Mouse (Mus musculus) lung, embryonic 14.5 days (tissue): ENCODE measurements around the gene Nav3. TPM values are rescaled to one million over a fixed set of nuclear protein-coding genes. Genes with fewer than 3 reads are reported as not detected.

Experiments
- ATAC-seq: fragments of 200-750 bp; cut with Nextera tagmentation; 2 replicates; pipeline ENCODE4 v1.8.0; 2017; ENCODE audit warnings: mild to moderate bottlenecking, moderate TSS enrichment, moderate library complexity; ENCODE audit not compliant: insufficient read depth
- DNase-seq: peaks from one replicate; pipeline ENCODE4 v3.0.0-alpha.2; 2015
- H3K27ac ChIP-seq: fragments of 300-500 bp; sonication (generic); 2 replicates; pipeline ENCODE4 v1.5.1; 2014; ENCODE audit warnings: low read depth, mild to moderate bottlenecking, moderate library complexity
- H3K27me3 ChIP-seq: fragments of 300-500 bp; sonication (generic); 2 replicates; pipeline ENCODE4 v1.6.1; 2014; ENCODE audit warnings: low read length, control low read depth; ENCODE audit not compliant: insufficient read depth
- H3K36me3 ChIP-seq: fragments of 300-500 bp; sonication (generic); 2 replicates; pipeline ENCODE4 v1.6.1; 2014; ENCODE audit warnings: control low read depth; ENCODE audit not compliant: insufficient read depth
- H3K4me1 ChIP-seq: fragments of 300-500 bp; sonication (generic); 2 replicates; pipeline ENCODE4 v1.6.1; 2014; ENCODE audit warnings: antibody characterized with exemption, control low read depth; ENCODE audit not compliant: insufficient read depth
- H3K4me2 ChIP-seq: fragments of 300-500 bp; sonication (generic); 2 replicates; pipeline ENCODE4 v1.6.1; 2014; ENCODE audit warnings: mild to moderate bottlenecking
- H3K4me3 ChIP-seq: fragments of 300-500 bp; sonication (generic); 2 replicates; pipeline ENCODE4 v1.5.1; 2014; ENCODE audit warnings: low read depth, low read length
- H3K9ac ChIP-seq: fragments of 300-500 bp; sonication (generic); 2 replicates; pipeline ENCODE4 v1.6.1; 2014
- H3K9me3 ChIP-seq: fragments of 300-500 bp; sonication (generic); 2 replicates; pipeline ENCODE4 v1.6.1; 2016; ENCODE audit warnings: low read depth, low read length, control low read depth
- CTCF ChIP-seq: IDR thresholded peaks from 2 replicates; pipeline ENCODE4 v1.5.1; 2016; ENCODE audit warnings: antibody characterized with exemption, low read depth
- WGBS: fragments of 180-500 bp; shearing (Covaris S2); extraction: QIAGEN DNeasy Blood & Tissue Kit; methylation state at CpG from one replicate; pipeline ENCODE4 v1.1.7; 2014; 5-methylcytosine and 5-hydroxymethylcytosine counted together
- polyA plus RNA-seq: library from polyadenylated mRNA; unstranded; fragments of >200 nt; fragmentation: Nextera tagmentation; extraction: Ambion mirVana; gene quantifications from 2 replicates; pipeline ENCODE4 v1.2.1, GENCODE M21; 2014

Nav3 gene
- polyA plus RNA-seq, 1 experiment from 2014 or later, result 3.7 TPM

GRCm38 (mm10) chr10:110159548-110159947, 296.5 kb downstream of the Nav3 start:
- Histone ChIP-seq H3K4me3 (no peak overlapping the region), H3K4me1 (0 out of 2 replicates have a peak, but pooled peaks cover 4% of the 10 kb centered on the region), H3K9ac (no peak overlapping the region), H3K27ac (no peak overlapping the region), H3K4me2 (no peak overlapping the region), H3K36me3 (no peaks in the 10 kb centered on the region), H3K9me3 (no peaks in the 10 kb centered on the region), H3K27me3 (no peaks in the 10 kb centered on the region)
- WGBS, result 31% methylated on average over 1 of the region's 1 CpGs
- ATAC-seq (no peak), DNase-seq (peak; percentile 40)
- TF ChIP-seq CTCF, result no peak

GRCm38 (mm10) chr10:110158122-110158521, 297.9 kb downstream of the Nav3 start:
- 66% methylated on average over 3 of the region's 3 CpGs for WGBS
- H3K27ac ChIP-seq, result no peak overlapping the region
- no peak for ATAC-seq
- H3K4me3 ChIP-seq, result no peak overlapping the region
- no peak for TF ChIP-seq CTCF
- no peak overlapping the region for H3K9ac ChIP-seq
- H3K36me3 ChIP-seq, result no peaks in the 10 kb centered on the region
- H3K4me2 ChIP-seq, result no peak overlapping the region
- H3K9me3 ChIP-seq, result no peaks in the 10 kb centered on the region
- no peak for DNase-seq
- 0 out of 2 replicates have a peak, but pooled peaks cover 4% of the 10 kb centered on the region for H3K4me1 ChIP-seq
- H3K27me3 ChIP-seq, result no peaks in the 10 kb centered on the region

GRCm38 (mm10) chr10:110156412-110156811, 299.6 kb downstream of the Nav3 start:
- TF ChIP-seq CTCF, result no peak
- 16% methylated on average over 1 of the region's 1 CpGs for WGBS
- Histone ChIP-seq H3K27me3 (no peaks in the 10 kb centered on the region), H3K9ac (no peak overlapping the region), H3K4me3 (no peak overlapping the region), H3K9me3 (no peaks in the 10 kb centered on the region), H3K27ac (no peak overlapping the region), H3K4me2 (no peak overlapping the region), H3K36me3 (no peaks in the 10 kb centered on the region), H3K4me1 (0 out of 2 replicates have a peak, but pooled peaks cover 4% of the 10 kb centered on the region)
- peak; percentile 80 for DNase-seq
- peak; percentile 69; the same call in 1 of the 2 replicates for ATAC-seq

- Histone ChIP-seq H3K9ac (no peak overlapping the region), H3K36me3 (no peaks in the 10 kb centered on the region), H3K4me3 (no peak overlapping the region), H3K9me3 (no peaks in the 10 kb centered on the region), H3K4me2 (no peak overlapping the region), H3K27ac (peak overlapping the region; percentile 39), H3K4me1 (0 out of 2 replicates have a peak, but pooled peaks cover 4% of the 10 kb centered on the region), H3K27me3 (no peaks in the 10 kb centered on the region)
- DNase-seq (no peak), ATAC-seq (peak; percentile 18; the same call in 1 of the 2 replicates)
- no peak for TF ChIP-seq CTCF
- 72% methylated on average over 2 of the region's 2 CpGs for WGBS
These were observed 300.5 kb downstream of the Nav3 start for GRCm38 (mm10) chr10:110155494-110155893.

- TF ChIP-seq CTCF, result no peak
- no peak overlapping the region for H3K9ac ChIP-seq
- H3K27me3 ChIP-seq, result no peaks in the 10 kb centered on the region
- H3K27ac ChIP-seq, result no peak overlapping the region
- H3K36me3 ChIP-seq, result no peaks in the 10 kb centered on the region
- H3K4me2 ChIP-seq, result no peak overlapping the region
- H3K9me3 ChIP-seq, result no peaks in the 10 kb centered on the region
- ATAC-seq, result no peak
- 0 out of 2 replicates have a peak, but pooled peaks cover 4% of the 10 kb centered on the region for H3K4me1 ChIP-seq
- DNase-seq, result no peak
- 60% methylated on average over 1 of the region's 1 CpGs for WGBS
- no peak overlapping the region for H3K4me3 ChIP-seq
These were observed 301.1 kb downstream of the Nav3 start for GRCm38 (mm10) chr10:110154873-110155237.

- H3K9me3 ChIP-seq, result no peaks in the 10 kb centered on the region
- no peak overlapping the region for H3K4me3 ChIP-seq
- no peak overlapping the region for H3K9ac ChIP-seq
- 72% methylated on average over 6 of the region's 6 CpGs for WGBS
- H3K4me1 ChIP-seq, result 0 out of 2 replicates have a peak, but pooled peaks cover 4% of the 10 kb centered on the region
- TF ChIP-seq CTCF, result no peak
- ATAC-seq, result no peak
- H3K4me2 ChIP-seq, result no peak overlapping the region
- H3K27me3 ChIP-seq, result no peaks in the 10 kb centered on the region
- no peaks in the 10 kb centered on the region for H3K36me3 ChIP-seq
- H3K27ac ChIP-seq, result no peak overlapping the region
- no peak for DNase-seq
These were observed 301.8 kb downstream of the Nav3 start for GRCm38 (mm10) chr10:110154001-110154872.

GRCm38 (mm10) chr10:110120572-110120971, 335.4 kb downstream of the Nav3 start:
- peak; percentile 44 for DNase-seq
- Histone ChIP-seq H3K4me3 (no peak overlapping the region), H3K9me3 (no peaks in the 10 kb centered on the region), H3K4me2 (no peak overlapping the region), H3K9ac (no peak overlapping the region), H3K36me3 (no peaks in the 10 kb centered on the region), H3K27ac (no peak overlapping the region), H3K4me1 (no peaks in the 10 kb centered on the region), H3K27me3 (no peaks in the 10 kb centered on the region)
- peak; percentile 42 for TF ChIP-seq CTCF
- ATAC-seq, result no peak
